Mouse (Mus musculus): ENCODE measurements around the gene Ddx10. TPM values are rescaled to one million over a fixed set of nuclear protein-coding genes. Genes with fewer than 3 reads are reported as not detected.
A peak's percentile ranks its signal among the peaks of the same experiment; 100 is the strongest.

The Ddx10 gene
- polyA plus RNA-seq (2012; rRNA removed) = 8.5 and 14.3 TPM in 2 replicates
- polyA plus RNA-seq (2014; fragmentation: Nextera tagmentation; extraction: Ambion mirVana) = 26.9 and 27.4 TPM in 2 replicates

DNA sequence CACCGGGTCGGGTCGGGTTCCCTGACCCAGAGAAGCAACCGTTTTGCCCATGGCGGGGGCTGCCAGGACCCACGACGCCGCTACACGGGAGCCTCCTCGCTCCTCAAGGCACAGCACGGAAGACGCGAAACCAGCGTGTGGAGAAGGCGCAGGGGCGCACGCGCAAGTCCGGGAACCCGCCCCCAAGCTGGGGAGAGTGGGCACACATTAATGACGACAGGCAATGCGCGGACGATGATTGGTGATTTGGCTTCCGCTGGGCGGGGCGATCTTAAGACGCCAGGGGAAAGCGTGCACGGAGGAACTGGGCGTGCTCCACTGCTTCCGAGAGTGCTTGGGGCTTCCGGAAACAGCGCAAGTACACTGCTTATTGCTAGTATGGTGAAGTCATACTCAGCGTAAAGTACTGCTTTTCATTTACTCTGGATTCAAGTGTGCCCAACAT is at the start of gene Ddx10:
TSS of gene Ddx10 (minus strand) at position 101 of the 445 bp plus-strand sequence.
- no peak within 1 kb of the TSS; the same call in 1 of the 2 replicates for H3K27ac ChIP-seq (replicated peaks; ENCODE audit: low read depth, low read length)
- ATAC-seq (ENCODE audit: low FRiP score, low read depth) = peak; percentile 100
- no peaks in the 10 kb centered on the region for H3K27me3 ChIP-seq (ENCODE audit: control insufficient read depth, insufficient read depth, low read length)
- peaks cover 9% of the 10 kb centered on the region for H3K4me1 ChIP-seq (ENCODE audit: control insufficient read depth, insufficient read depth, low read length)
- H3K4me3 ChIP-seq (replicated peaks; ENCODE audit: low read length) = peak within 1 kb of the TSS; percentile 83
- 0 out of 2 replicates have a peak, but pooled peaks have one; percentile 45 for TF ChIP-seq POLR2A (IDR thresholded peaks at IDR 0.05; ENCODE audit: borderline replicate concordance, extremely low read depth, insufficient read depth, insufficient read length)
- no peaks in the 10 kb centered on the region for H3K36me3 ChIP-seq (ENCODE audit: control insufficient read depth, insufficient read depth, low read length)
- peak within 1 kb of the TSS; percentile 75 for H3K9ac ChIP-seq (ENCODE audit: low read depth, low read length, severe bottlenecking)
- peak; percentile 99 for DNase-seq (ENCODE audit: low spot score)
- no peaks in the 10 kb centered on the region for H3K9me3 ChIP-seq (ENCODE audit: control insufficient read depth, low read length)
- H3K4me2 ChIP-seq (replicated peaks; ENCODE audit: low read depth, low read length, severe bottlenecking) = peak within 1 kb of the TSS; percentile 95
- WGBS = under 1% methylated on average over 35 of the region's 35 CpGs

DNA sequence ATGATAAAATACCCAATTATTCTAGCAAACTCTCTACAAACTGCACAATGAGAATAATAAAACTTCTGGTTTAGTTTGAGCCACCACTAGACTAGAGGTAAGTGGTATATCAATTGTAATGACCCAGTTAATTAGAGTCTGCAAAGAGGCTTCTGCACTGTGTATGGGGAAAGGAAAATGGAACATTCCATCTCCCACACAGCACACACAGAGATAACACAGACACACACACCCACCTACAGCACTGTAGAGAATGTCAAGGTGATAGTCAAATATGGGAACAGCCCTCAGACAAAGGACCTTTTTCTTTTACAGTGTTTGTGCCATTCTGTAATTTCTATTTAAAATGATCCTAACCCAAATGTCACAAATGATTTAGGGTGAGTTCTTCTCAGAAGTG is 45.0 kb upstream of the Ddx10 start:
- Histone ChIP-seq H3K4me2 (replicated peaks; ENCODE audit: low read depth, low read length, severe bottlenecking) (no peak overlapping the region), H3K9me3 (ENCODE audit: control insufficient read depth, low read length) (no peaks in the 10 kb centered on the region), H3K4me3 (replicated peaks; ENCODE audit: low read length) (no peak overlapping the region), H3K27ac (replicated peaks; ENCODE audit: low read depth, low read length) (no peak overlapping the region), H3K36me3 (ENCODE audit: control insufficient read depth, insufficient read depth, low read length) (no peaks in the 10 kb centered on the region), H3K27me3 (ENCODE audit: control insufficient read depth, insufficient read depth, low read length) (no peaks in the 10 kb centered on the region), H3K9ac (ENCODE audit: low read depth, low read length, severe bottlenecking) (no peak overlapping the region), H3K4me1 (ENCODE audit: control insufficient read depth, insufficient read depth, low read length) (no peaks in the 10 kb centered on the region)
- no peak for TF ChIP-seq POLR2A (IDR thresholded peaks at IDR 0.05; ENCODE audit: borderline replicate concordance, extremely low read depth, insufficient read depth, insufficient read length)
- DNase-seq (ENCODE audit: low spot score) = no peak
- ATAC-seq (ENCODE audit: low FRiP score, low read depth) = no peak

DNA sequence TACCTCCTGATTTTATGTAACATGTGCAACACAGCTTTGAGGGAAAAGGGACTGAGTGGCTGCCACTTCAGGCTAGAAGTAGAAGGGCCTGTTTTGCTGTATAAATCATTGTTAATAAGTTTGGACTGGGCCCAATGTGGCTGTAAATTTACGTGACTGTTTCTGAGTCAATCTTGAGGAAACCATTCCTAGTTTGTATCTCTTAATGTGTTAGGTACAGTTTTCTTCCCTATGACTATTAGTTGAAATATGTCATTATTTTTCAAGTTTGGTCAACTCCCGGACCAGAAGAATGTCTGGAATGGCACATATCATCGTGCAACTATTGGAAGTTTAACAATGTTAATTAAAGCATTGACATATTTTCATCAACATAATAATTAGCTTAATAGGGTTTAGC is 42.2 kb upstream of the Ddx10 start:
- WGBS = 56% methylated on average over 3 of the region's 3 CpGs
- H3K4me1 ChIP-seq (ENCODE audit: control insufficient read depth, insufficient read depth, low read length) = no peaks in the 10 kb centered on the region
- H3K27ac ChIP-seq (replicated peaks; ENCODE audit: low read depth, low read length) = no peak overlapping the region
- no peaks in the 10 kb centered on the region for H3K27me3 ChIP-seq (ENCODE audit: control insufficient read depth, insufficient read depth, low read length)
- no peak for TF ChIP-seq POLR2A (IDR thresholded peaks at IDR 0.05; ENCODE audit: borderline replicate concordance, extremely low read depth, insufficient read depth, insufficient read length)
- no peak overlapping the region for H3K4me3 ChIP-seq (replicated peaks; ENCODE audit: low read length)
- H3K36me3 ChIP-seq (ENCODE audit: control insufficient read depth, insufficient read depth, low read length) = no peaks in the 10 kb centered on the region
- no peak overlapping the region for H3K4me2 ChIP-seq (replicated peaks; ENCODE audit: low read depth, low read length, severe bottlenecking)
- no peak overlapping the region for H3K9ac ChIP-seq (ENCODE audit: low read depth, low read length, severe bottlenecking)
- DNase-seq (ENCODE audit: low spot score) (no peak), ATAC-seq (ENCODE audit: low FRiP score, low read depth) (no peak)
- no peaks in the 10 kb centered on the region for H3K9me3 ChIP-seq (ENCODE audit: control insufficient read depth, low read length)

DNA sequence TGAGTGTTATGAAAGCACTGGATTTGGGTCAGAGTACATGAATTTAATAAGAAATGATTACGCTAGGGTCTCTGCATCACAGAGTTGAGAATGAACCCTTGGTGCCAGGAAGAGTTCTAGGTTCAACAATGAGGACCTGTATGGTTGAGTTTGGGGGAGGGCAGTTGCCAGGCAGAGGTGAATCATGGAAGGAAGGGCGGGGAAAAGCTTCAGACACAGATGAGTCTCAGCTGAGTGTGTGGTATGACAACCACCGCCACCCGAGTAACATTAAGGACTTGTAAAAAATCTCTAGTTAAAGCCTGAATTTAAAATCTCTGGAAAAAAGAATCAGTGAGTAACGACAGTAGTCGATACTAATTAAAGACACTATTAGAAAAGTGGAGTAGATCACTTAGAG is 38.9 kb upstream of the Ddx10 start:
- no peaks in the 10 kb centered on the region for H3K27me3 ChIP-seq (ENCODE audit: control insufficient read depth, insufficient read depth, low read length)
- TF ChIP-seq POLR2A (IDR thresholded peaks at IDR 0.05; ENCODE audit: borderline replicate concordance, extremely low read depth, insufficient read depth, insufficient read length) = no peak
- H3K4me2 ChIP-seq (replicated peaks; ENCODE audit: low read depth, low read length, severe bottlenecking) = no peak overlapping the region
- no peak overlapping the region for H3K4me3 ChIP-seq (replicated peaks; ENCODE audit: low read length)
- no peak for DNase-seq (ENCODE audit: low spot score)
- no peak overlapping the region for H3K9ac ChIP-seq (ENCODE audit: low read depth, low read length, severe bottlenecking)
- H3K9me3 ChIP-seq (ENCODE audit: control insufficient read depth, low read length) = no peaks in the 10 kb centered on the region
- 68% methylated on average over 6 of the region's 6 CpGs for WGBS
- no peaks in the 10 kb centered on the region for H3K36me3 ChIP-seq (ENCODE audit: control insufficient read depth, insufficient read depth, low read length)
- ATAC-seq (ENCODE audit: low FRiP score, low read depth) = no peak
- H3K27ac ChIP-seq (replicated peaks; ENCODE audit: low read depth, low read length) = no peak overlapping the region
- no peaks in the 10 kb centered on the region for H3K4me1 ChIP-seq (ENCODE audit: control insufficient read depth, insufficient read depth, low read length)

DNA sequence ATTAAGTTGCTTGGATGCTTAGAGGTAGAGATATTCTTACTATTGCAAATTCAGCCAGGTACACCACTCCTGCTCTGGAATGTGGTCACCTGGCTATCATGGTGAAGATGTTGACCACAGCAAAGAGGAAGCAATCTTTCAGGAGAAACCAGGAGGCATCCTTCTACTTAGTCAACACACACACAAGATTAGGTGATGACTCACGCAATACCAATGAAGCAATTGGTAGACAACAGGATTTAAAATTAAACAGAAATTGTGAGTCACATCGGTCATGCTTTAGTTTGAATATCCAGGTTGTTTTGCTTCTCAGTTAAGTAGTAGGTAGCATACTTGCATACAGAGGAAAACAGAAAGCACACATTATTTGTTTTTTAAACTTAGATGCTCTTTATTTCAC is 31.1 kb upstream of the Ddx10 start:
- ATAC-seq (ENCODE audit: low FRiP score, low read depth) (no peak), DNase-seq (ENCODE audit: low spot score) (no peak)
- Histone ChIP-seq H3K27ac (replicated peaks; ENCODE audit: low read depth, low read length) (no peak overlapping the region), H3K9me3 (ENCODE audit: control insufficient read depth, low read length) (no peaks in the 10 kb centered on the region), H3K4me1 (ENCODE audit: control insufficient read depth, insufficient read depth, low read length) (no peaks in the 10 kb centered on the region), H3K9ac (ENCODE audit: low read depth, low read length, severe bottlenecking) (no peak overlapping the region), H3K4me3 (replicated peaks; ENCODE audit: low read length) (no peak overlapping the region), H3K27me3 (ENCODE audit: control insufficient read depth, insufficient read depth, low read length) (no peaks in the 10 kb centered on the region), H3K4me2 (replicated peaks; ENCODE audit: low read depth, low read length, severe bottlenecking) (no peak overlapping the region), H3K36me3 (ENCODE audit: control insufficient read depth, insufficient read depth, low read length) (no peaks in the 10 kb centered on the region)
- WGBS = 91% methylated on average over 2 of the region's 2 CpGs
- TF ChIP-seq POLR2A (IDR thresholded peaks at IDR 0.05; ENCODE audit: borderline replicate concordance, extremely low read depth, insufficient read depth, insufficient read length) = no peak

DNA sequence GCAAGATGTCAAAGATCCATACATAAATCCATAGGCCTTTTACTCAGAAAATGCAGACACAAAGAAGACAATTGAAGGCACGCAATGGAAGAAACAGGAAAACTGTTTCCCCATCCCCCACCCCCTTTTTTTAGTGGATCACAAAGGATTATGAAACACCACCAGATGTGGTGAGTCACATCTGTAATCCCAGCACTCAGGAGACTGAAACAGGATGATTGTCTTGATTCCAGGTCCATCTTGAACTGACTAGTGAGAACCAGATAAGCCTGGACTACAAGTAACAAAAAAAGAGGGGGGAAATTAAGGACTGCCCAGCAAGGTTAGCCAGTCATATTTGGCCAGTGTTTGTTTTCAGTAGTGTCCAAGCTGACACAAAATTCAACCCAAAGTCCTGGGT is 28.5 kb upstream of the Ddx10 start:
- ATAC-seq (ENCODE audit: low FRiP score, low read depth) = no peak

More for the DNA sequence above, 28.5 kb upstream of the Ddx10 start:
- no peak overlapping the region for H3K4me2 ChIP-seq (replicated peaks; ENCODE audit: low read depth, low read length, severe bottlenecking)
- H3K9ac ChIP-seq (ENCODE audit: low read depth, low read length, severe bottlenecking) = no peak overlapping the region
- H3K4me3 ChIP-seq (replicated peaks; ENCODE audit: low read length) = no peak overlapping the region
- no peaks in the 10 kb centered on the region for H3K9me3 ChIP-seq (ENCODE audit: control insufficient read depth, low read length)
- H3K27ac ChIP-seq (replicated peaks; ENCODE audit: low read depth, low read length) = no peak overlapping the region
- TF ChIP-seq POLR2A (IDR thresholded peaks at IDR 0.05; ENCODE audit: borderline replicate concordance, extremely low read depth, insufficient read depth, insufficient read length) = no peak
- peaks cover 5% of the 10 kb centered on the region for H3K4me1 ChIP-seq (ENCODE audit: control insufficient read depth, insufficient read depth, low read length)
- 67% methylated on average over 1 of the region's 1 CpGs for WGBS
- DNase-seq (ENCODE audit: low spot score) = no peak
- H3K27me3 ChIP-seq (ENCODE audit: control insufficient read depth, insufficient read depth, low read length) = no peaks in the 10 kb centered on the region
- H3K36me3 ChIP-seq (ENCODE audit: control insufficient read depth, insufficient read depth, low read length) = no peaks in the 10 kb centered on the region

All from limb, embryonic 14.5 days (tissue).